Mouse (Mus musculus) 416B (cell line): ENCODE data around the gene Pbdc1.
A peak's percentile ranks its signal among the peaks of the same experiment; 100 is the strongest.
"Not testable (repeated sequence)": the region's sequence is repeated elsewhere in the genome, so short reads cannot be mapped to it uniquely, and the experiment has no call there.

Source experiments
- DNase-seq: peaks from one replicate; pipeline ENCODE4 v3.0.0; 2011; ENCODE audit warnings: low read depth

Pbdc1 gene

DNA sequence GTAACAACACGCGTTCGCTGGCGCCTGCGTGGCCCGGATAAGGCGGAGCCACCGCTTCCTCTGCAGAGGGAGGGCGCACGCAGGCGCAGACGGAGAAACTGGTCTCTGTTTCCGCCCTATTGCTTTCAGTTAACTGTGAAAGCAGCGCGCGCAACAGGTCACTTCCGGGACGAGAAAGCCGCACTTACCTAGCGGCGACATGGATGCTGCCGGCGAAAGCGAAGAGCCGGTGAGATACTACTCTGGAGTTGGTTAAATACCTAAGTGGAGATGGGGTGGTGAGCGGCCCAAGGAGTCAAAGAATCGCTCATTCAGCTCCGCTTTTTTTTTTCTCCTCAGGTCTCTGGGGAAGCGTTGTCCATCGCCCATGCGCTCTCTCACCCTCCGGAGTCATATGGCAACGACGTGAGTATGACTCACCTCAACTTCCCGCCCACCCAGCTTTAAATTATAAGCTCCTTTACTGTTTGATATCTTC, at the start of gene Pbdc1:
TSS of gene Pbdc1 (plus strand) at position 142 of the 478 bp plus-strand sequence.
- peak; percentile 92 for DNase-seq

DNA sequence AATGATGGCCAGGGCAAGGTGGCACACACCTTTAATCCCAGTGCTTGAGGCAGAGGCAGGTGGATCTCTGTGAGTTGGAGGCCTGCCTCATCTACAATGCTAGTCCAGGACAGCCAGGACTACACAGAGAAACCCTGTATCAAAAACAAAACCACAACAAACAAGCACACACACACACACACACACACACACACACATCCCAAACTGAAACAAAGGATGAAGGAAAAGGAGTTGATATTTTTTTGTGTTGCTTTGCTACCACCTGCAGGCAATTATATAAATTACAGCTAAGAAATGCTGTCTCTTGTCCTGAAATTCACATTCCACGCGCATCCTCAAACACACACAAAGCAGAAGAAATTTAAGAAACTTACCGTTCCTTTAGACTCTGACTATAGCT, 41.9 kb upstream of the Pbdc1 start:
- DNase-seq = peak; percentile 42

DNA sequence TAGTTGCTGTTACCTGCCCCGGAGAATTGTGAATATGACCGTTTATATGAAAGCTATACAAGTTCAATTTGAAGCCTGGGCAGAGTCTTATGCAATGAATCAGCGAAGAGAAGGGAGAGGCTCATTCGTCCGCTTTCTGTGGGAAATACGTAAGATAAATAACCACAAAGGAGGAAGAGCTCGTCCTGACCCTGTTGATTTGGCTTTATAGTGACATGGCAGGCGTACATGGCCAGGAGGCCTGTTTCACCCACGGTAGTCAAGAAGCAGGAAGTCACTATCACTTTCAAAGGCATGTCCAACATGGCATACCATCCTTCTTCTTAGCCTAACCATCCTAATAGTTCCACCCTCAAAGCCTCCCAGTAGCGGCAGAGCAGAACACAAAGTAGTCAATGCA, 15.3 kb upstream of the Pbdc1 start:
- DNase-seq = peak; percentile 58

DNA sequence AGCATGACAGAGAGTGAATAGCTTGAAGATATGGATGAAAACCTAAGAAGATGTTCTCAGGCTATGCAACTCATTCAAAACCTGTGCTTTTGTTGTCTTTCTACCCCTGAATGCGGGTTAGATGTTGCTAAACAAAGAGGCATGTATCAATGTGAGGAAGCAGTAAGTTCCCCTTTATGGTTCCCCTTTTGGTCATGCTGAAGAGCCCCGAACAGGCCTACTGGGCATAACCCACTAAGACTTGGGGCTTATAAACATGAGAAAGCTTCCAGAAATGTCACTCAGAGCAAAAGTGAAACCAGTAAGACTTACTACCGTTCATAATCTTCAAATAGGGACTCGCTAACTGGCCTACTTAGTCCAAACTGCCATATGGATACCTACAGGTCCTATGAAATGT, 14.8 kb upstream of the Pbdc1 start:
- DNase-seq = peak; percentile 71

DNA sequence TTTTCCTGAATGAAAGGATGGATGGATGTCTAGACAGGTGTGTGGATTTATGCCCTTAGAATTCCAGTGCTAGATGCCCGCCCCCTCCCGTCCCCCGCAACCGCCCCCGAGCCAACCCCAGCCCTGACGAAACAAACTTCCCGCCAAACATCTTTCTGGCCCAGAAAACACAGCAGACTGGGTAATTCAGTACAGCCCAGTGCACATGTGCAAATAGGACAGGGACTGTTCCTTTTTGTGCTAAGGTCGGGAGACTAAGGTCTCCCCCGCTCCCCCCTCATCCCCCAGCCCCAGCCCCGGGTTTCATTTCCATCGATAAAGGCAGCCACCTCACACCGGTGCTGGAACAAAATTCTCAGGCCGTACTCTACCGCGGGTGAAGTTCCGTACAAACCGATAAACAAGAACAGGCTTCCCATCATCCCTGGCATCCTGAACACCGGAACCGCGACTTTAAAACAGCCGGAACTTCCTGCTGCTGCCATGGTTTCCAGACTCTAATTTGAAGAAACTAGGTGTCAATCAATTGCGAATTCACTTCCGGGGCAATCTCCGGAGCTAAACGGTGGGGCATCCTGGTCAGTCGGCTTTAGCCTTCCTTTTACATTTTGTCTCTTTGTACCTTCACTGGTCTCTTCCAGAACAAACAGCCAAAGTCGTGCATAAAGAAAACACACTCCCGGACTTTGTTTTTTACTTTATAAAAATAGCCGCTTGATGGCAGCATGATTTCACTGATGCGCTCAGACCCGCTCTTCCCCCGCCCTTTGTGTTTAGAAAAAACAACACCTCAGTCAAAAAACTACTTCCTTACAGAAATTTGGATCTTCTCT, 9.7 kb upstream of the Pbdc1 start:
- DNase-seq = peak; percentile 90

DNA sequence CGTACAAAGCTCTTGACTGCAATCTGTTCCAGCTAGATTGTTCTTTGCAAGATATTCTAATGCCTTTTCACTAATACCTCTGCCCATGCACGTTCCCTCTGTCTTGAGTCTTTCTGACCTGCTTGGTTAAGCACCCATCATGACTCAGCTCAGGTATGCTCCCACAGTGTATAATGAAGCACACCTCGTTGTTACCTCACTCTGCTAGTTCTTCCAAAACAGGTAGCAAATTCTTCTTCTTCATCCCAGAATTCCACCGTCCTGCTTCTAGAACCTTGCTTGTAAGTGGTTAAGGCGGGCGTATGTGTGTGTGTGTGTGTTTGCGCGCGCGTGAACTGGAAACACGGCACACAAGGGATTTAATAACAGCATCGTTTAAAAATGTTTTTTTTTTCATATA, 405 bp upstream of the Pbdc1 start:
- DNase-seq = no peak

DNA sequence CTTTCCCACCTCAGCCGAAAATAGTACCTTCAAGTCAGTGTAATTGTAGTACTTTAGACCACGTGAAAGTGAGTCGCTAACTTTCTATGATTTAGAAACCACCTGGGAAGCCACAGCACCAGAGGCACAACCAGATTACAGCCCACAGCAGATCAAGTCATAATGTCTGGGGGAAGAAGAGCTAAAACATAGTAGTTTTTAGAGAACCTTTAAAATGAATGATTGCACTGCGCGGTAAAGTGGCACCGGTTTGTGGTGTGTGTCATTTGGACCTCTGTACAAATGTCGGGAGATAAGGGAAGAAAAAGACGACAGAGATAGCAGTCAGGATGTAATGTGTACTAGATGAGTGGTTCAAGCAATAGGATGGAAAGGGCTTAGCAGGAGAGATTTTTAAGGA, 540 bp downstream of the Pbdc1 start:
- no peak for DNase-seq

DNA sequence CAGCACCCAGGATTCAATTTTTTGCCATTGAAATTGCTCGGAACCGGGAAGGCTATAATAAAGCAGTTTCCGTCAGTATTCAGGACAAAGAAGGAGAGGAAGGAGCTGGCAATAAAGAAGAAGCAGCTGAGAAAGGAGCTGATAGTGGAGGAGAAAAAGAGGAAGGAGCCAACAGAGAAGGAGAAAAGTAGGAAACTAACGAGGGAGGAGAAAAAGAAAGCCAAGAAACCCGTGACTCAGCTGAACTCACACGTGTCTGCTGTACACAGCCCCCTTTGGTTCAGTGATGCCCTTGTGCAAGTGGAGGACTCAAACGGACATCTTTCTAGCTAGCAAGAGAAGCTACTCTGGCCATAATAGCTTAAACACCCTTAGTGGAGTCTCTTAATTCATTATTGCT, 3.5 kb downstream of the Pbdc1 start:
- not testable (repeated sequence) for DNase-seq

DNA sequence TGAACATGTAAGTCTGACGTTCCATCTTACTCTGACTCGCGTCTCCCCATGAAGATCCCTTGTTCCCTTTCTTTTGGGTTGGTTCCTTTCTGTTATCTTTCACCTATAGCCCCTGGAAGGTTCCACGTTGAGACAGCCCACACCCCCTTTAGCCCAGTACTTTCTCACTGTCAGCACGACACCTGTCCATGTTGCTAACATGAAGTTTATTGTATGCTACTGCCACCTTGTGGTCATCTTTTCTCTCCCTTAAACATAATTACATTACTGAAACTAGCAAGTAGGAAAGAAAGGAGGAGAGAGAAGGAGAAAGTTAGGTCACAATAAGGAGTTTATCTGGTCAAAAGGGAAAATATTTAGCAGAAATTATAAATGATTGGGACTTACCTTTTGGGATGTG, 24.6 kb downstream of the Pbdc1 start:
- DNase-seq = peak; percentile 62

DNA sequence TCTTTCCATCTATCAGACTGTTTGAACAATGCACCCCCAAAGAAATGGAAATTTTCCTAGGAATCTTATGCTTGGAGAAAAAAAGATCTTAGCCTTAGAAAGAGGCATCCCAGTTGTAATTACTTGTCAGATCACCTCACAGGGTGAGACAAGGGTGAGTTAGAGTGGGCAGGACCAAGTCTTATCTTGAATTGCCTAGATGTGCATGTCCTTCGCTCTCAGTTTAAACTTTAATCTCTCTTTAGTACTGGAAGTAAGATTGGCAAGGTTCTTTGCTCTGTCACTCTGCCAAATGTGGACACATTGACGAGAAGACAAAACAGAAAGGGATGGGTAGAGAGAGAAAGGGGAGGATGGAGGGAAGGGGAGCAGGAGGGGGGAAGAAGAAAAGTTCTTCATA, 35.4 kb downstream of the Pbdc1 start:
- DNase-seq = no peak

DNA sequence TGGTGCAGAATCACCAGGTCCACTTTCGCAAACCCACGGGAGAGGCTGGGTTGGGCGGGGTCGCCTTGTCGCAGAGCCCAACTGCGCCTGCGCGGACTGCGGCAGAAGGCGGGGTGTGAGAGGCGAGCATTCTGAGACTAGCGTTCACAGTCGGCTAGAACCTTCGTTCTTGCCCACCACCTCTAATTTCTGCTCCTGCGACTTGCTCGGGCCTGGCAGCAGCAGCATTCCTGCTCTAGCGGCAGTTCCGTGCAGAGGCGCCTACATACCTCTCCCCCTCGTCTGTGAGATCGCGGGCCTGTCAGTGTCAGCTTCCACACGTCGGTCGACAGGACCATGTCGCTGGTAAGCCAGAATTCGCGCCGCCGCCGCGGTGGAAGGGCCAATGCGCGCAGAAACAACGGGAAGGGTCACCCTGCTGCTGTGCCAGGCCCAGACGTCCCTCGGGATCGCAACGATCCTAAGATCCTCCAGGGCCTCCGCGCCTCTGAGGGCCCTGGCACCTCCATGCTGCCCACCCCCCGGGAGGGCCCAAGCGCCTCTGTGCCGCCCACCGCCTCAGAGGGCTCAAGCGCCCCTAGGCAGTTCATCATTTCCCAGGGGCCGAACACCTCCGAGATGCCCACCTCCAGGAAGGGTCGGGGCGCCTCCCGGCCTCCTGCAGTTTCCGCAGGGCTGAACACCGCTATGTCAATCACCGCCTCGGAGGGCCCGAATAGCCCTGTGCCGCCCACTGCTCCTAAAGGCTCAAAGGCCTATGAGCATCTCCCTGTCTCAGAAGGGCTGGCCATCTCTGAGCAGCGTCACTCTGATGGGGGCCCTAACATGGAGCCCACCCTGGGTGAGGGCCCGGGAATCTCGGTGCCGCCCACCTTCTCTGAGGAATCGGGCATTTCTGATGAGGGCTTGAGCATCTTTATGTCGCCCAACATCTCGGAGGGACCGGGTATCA, 41.0 kb downstream of the Pbdc1 start, which contains the start of gene Magee1:
TSS of gene Magee1 (plus strand) at position 104 of the 952 bp plus-strand sequence.
- DNase-seq = no peak

DNA sequence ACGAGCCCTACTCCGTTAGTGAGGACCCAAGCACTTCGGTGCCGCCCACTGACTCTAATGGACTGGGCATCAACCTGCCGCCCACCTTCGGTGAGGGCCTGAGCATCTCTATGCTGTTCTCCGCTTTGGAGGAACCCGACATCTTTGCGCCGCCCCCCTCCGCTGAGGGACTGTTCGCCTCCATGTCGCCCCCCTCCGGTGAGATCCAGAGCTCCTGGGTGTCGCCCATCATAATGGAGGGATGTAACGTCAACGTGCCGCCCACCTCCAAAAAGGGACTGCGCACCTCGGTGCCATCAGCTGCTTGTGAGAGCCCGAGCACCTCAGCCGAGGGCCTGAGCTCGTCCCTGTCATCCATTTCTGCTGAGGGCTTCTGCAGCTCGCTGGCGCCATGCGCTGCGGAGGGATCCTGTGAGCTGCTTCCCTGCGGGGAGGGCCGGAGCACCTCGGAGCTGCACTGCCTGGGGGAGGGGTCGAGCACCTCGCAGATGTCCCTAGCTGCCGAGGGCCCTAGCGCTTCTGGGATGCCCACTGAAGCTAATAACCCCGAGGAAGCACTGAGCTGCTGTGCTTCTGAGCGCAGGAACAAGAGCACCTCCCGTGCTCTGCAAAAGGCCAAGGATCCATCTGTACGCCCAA, 41.8 kb downstream of the Pbdc1 start:
- no peak for DNase-seq

DNA sequence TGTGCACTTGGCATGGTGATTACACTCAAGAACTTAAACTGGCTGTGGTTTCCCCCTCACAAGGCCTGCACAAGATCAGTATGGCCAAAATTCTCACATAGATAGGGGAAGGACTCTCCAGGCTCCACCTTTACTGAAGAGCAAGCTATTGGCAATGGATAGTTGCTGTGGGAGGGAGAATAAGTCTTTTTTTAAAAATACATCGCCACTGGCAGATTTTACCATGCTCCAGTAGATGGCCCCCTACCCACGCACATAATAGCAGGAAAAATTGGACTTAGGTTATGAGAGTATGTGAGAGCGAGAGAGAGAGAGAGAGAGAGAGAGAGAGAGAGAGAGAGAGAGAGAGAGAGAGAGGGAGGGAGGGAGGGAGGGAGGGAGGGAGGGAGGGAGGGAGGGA, 45.3 kb downstream of the Pbdc1 start:
- peak; percentile 15 for DNase-seq

DNA sequence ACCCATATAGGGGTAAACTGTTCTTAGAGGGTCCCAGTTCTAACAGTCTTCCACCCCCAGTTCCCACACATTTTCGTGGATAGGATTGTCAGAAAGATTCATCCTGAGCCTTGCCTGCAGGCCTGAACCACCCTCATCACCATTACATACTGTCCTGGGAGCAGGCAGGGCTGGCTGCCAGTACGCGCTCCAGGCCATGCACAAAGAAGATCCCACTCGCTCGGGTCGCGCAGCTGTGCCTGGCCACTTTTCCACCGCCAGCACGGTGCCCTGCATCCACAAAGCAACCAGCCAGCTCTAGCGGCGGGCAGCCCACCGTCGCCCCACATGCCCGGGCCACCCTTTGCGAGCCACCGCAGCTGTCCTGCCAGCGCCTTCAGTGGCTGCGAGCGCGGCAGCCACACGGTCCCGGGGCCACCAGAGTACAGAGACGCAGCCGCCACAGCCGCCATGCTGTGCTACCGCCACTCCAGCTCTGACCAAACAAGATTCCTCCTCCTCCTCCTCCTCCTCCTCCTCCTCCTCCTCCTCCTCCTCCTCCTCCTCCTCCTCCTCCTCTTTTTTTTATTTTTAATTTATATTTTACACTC, 72.4 kb downstream of the Pbdc1 start:
- no peak for DNase-seq

DNA sequence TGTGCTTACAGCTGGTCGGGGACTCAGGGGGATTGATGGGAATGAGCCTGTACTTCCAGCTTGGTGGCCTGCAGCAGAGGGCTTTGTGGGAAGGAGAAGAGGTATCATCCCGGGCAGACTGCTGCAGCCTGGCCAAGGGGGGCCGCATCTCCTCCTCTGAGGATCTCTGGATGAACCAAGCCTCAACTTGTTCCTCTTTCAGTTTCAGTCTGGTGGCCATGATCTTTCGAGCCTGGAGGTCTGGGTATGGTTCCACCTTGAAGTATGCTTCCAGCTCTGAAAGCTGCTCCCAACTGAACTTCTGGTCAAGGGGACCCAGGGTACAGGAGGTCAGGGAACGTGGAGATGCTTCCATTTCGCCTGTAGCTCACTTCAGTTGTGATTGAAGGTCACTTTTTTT, 85.5 kb downstream of the Pbdc1 start:
- not testable (repeated sequence) for DNase-seq
